8 mouse cellular contexts compared by ENCODE assay signal in the genomic region with DNA sequence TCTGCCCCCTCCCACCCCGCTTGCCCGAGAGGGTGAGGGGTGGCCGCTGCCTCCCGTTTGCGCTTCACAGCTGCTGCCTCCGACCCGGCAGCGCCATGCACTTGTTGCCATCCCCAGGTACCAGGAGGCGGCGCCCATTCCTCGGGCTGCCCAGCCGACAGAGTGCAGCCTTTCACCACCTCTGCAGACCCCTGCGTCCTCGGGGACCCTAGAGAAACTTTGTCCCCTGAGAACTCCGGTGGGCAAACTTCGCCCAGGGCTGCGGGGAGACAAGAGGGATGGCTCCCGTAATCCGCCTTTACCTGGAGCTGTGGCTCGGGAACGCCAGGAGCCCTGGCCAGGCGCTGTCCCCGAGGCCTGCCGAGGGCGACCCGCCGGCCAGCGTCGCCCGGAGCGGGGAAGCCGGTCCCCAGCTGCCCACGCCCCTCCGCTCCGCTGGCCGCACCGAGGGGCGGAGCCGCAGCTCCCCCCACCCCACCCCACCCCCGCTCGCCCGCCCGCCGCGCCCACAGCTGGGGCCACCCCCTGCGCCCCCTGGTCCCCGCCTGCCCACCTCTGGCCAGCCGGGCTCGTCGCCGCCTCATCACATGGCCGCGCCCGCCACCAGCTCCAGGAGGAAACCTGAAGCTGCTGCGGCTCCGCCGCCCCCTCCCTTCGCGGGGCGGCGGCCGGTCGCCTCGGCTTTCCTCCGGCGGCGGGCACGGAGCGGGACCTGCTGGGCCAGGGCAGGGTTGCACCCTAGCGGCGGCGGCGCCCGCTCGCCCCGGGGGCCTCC. TPM values are rescaled to one million over a fixed set of nuclear protein-coding genes. Genes with fewer than 3 reads are reported as not detected.
DNase-seq lines count a peak whose midpoint lies in the region; ATAC-seq and TF ChIP-seq lines count a peak whose summit lies in the region.

A gene (minus strand): TSS at position 669 of the 775 bp plus-strand sequence.

- peak within 1 kb of the TSS; percentile 98 for H3K4me2 ChIP-seq in hindbrain, embryonic 11.5 days (replicated peaks; ENCODE audit: low read depth, low read length)

- peaks cover 0 to 14% of the 10 kb centered on the region in 2 experiments; a peak in 3 of 4 replicates for H3K4me1 ChIP-seq in ES-E14 (ENCODE audit: control insufficient read depth in 2 of 2, insufficient read depth in 2 of 2, low read length in 2 of 2, poor library complexity in 1 of 2)
- peaks cover 7% of the 10 kb centered on the region; the same call in 1 of the 2 replicates for H3K4me1 ChIP-seq in hindbrain, embryonic 11.5 days (replicated peaks; ENCODE audit: control insufficient read depth, insufficient read depth, low read length)

- in situ Hi-C loops in ES-E14 (cut with MboI; ENCODE audit: low sequenced_read_pairs in 2 of 2, unreplicated experiment in 2 of 2) = no loop called here

- DNase-seq in ES-E14 (ENCODE audit: low read depth, low spot score) = no peak
- peak; percentile 11 for DNase-seq in cerebellum, adult 8-10 months
- DNase-seq in frontal cortex, adult 2 months (ENCODE audit: extremely low spot score in 1 of 2, low spot score in 1 of 2) = peak in 1 of 2 experiments; percentile 57
- peak; percentile 76 for DNase-seq in hindbrain, embryonic 11.5 days (ENCODE audit: low spot score)
- DNase-seq in layer of hippocampus, postnatal 25 days (ENCODE audit: extremely low spot score in 1 of 2, low spot score in 1 of 2) = peak; percentile 43 to 50
- peak; percentile 79 for DNase-seq in lung, postnatal 10 days
- peak; percentile 84 for DNase-seq in retina, postnatal 1 day
- DNase-seq in thymus, postnatal 4 days = peak; percentile 74

- no peaks in the 10 kb centered on the region for H3K36me3 ChIP-seq in ES-E14 (ENCODE audit: control insufficient read depth, insufficient read depth, low read length, poor library complexity, severe bottlenecking)
- H3K36me3 ChIP-seq in hindbrain, embryonic 11.5 days (ENCODE audit: control insufficient read depth, insufficient read depth, low read length) = no peaks in the 10 kb centered on the region

- H3K27me3 ChIP-seq in hindbrain, embryonic 11.5 days (ENCODE audit: control insufficient read depth, insufficient read depth, low read length) = no peaks in the 10 kb centered on the region

- H3K9me3 ChIP-seq in ES-E14 (ENCODE audit: control insufficient read depth, insufficient read depth, low read depth, low read length) = no peaks in the 10 kb centered on the region
- no peaks in the 10 kb centered on the region for H3K9me3 ChIP-seq in hindbrain, embryonic 11.5 days (ENCODE audit: control insufficient read depth, low read length)

- no peak within 1 kb of the TSS for H3K27ac ChIP-seq in ES-E14 (ENCODE audit: insufficient read depth, low read depth, low read length, poor library complexity, severe bottlenecking)
- peak within 1 kb of the TSS; percentile 65; the same call in 1 of the 2 replicates for H3K27ac ChIP-seq in hindbrain, embryonic 11.5 days (ENCODE audit: low read depth, low read length)

- peak within 1 kb of the TSS; percentile 59 for H3K9ac ChIP-seq in ES-E14 (ENCODE audit: insufficient read depth, low read depth, low read length, poor library complexity, severe bottlenecking)
- peak within 1 kb of the TSS; percentile 62 for H3K9ac ChIP-seq in hindbrain, embryonic 11.5 days (ENCODE audit: low read depth, low read length)

- H3K4me3 ChIP-seq in ES-E14 (ENCODE audit: insufficient read depth in 1 of 2, low read depth in 1 of 2, low read length in 2 of 2, poor library complexity in 1 of 2, severe bottlenecking in 1 of 2) = peak within 1 kb of the TSS; percentile 67 to 74
- H3K4me3 ChIP-seq in hindbrain, embryonic 11.5 days (ENCODE audit: low read depth, low read length) = peak within 1 kb of the TSS; percentile 63

- WGBS in hindbrain, embryonic 11.5 days = under 1% methylated on average over 32 of the region's 76 CpGs

- peak; percentile 86 for ATAC-seq in hindbrain, embryonic 11.5 days (ENCODE audit: low FRiP score)

TF ChIP-seq in ES-E14, 5 proteins besides CTCF, POLR2A, EP300 and RAD21:
- no peak for TF ChIP-seq ZC3H11A (IDR thresholded peaks at IDR 0.05; ENCODE audit: borderline replicate concordance, low read depth, low read length)
- no peak for TF ChIP-seq MAFK (IDR thresholded peaks at IDR 0.05; ENCODE audit: insufficient read depth, low read depth, low read length)
- no peak for TF ChIP-seq CHD2 (IDR thresholded peaks at IDR 0.05; ENCODE audit: low read depth, low read length)
- no peak for TF ChIP-seq HCFC1 (IDR thresholded peaks at IDR 0.05; ENCODE audit: borderline replicate concordance, insufficient read depth, low read length)
- no peak for TF ChIP-seq ZNF384 (IDR thresholded peaks at IDR 0.05; ENCODE audit: low read depth, low read length)
TF ChIP-seq in ES-E14: peak in this region for 0.

RNA-seq across cellular contexts. Expression of the gene that starts here (rescaled TPM):
- 13.3 and 19.0 TPM in 2 replicates for total RNA-seq in ES-E14 (2012; rRNA removed)
- polyA plus RNA-seq in frontal cortex, adult 2 months (2012; rRNA removed) = 10.6 and 27.2 TPM in 2 replicates
- 9.1 and 11.8 TPM in 2 replicates for polyA plus RNA-seq in hindbrain, embryonic 11.5 days (2014; fragmentation: Nextera tagmentation; extraction: Ambion mirVana)
- 10 to 100 TPM; 90.3 to 90.9 TPM for total RNA-seq in layer of hippocampus, postnatal 25 days (2021)
